Mouse (Mus musculus) cerebellum, adult 2 months (tissue): Measurements from ENCODE around the gene Atg9b.

ENCODE experiments used
- CTCF ChIP-seq: fragments of 200-500 bp; IDR thresholded peaks from 2 replicates; pipeline ENCODE4 v1.5.1; 2011; ENCODE audit warnings: low read depth, mild to moderate bottlenecking, control low read depth, low read length, moderate library complexity, borderline replicate concordance; ENCODE audit not compliant: insufficient read depth
- POLR2A ChIP-seq: fragments of 200-500 bp; IDR thresholded peaks from 2 replicates; pipeline ENCODE4 v1.6.1; 2011; ENCODE audit warnings: low read length, control low read depth, borderline replicate concordance; ENCODE audit not compliant: insufficient read depth

DNA sequence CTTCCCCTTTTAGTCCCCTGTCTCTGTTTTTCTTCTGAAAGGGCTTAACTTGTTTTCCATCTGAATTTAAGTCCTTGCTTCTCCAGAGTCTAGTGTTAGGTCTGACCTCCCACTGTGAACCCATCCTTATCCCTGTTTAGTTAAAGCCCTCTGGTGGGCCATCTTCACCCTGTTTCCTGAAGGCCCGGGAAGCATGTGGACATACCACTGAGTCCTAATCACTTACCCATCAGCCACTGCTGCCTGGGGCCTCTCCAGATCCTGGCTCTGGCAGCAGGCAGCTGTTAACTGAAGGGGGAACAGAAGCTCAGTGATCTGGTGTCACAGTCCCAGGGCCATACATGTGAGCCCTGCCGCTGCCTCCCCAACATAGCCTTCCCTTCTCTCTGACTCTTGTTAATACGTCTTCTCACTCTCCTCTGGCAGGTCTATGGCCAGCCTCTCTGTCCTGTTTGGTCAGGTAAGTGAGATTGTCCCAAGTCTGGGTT is 13.5 kb upstream of the Atg9b start:
- TF ChIP-seq CTCF (no peak), POLR2A (no peak)
